In genomic region chr6:112397351-112397750, GRCm38 (mm10) we compare ENCODE assay signal across 34 mouse cellular contexts. TPM values are rescaled to one million over a fixed set of nuclear protein-coding genes. Genes with fewer than 3 reads are reported as not detected.
DNase-seq lines count a peak whose midpoint lies in the region; ATAC-seq and TF ChIP-seq lines count a peak whose summit lies in the region.
"Had no signal": no experiment of that assay in that cellular context is flagged by ENCODE, and none has a peak within 500 bp of the region (broad histone marks: within the 10 kb centered on the region; RNA-seq: fewer than 3 reads in every experiment).

No protein-coding gene starts in this region.

- H3K4me3 ChIP-seq in liver, embryonic 11.5 days (ENCODE audit: low read depth, low read length), result no peak overlapping the region
- no peak overlapping the region for H3K4me3 ChIP-seq in liver, postnatal 0 days (ENCODE audit: low read depth, low read length)
- H3K4me3 ChIP-seq in left cerebral cortex, adult 2 months, result no peak overlapping the region
- H3K4me3 ChIP-seq: embryonic facial prominence, embryonic 13.5 days; erythroblast, embryonic 14.5 days; forebrain, embryonic 12.5 days; hindbrain, embryonic 10.5 days; intestine, embryonic 15.5 days; layer of hippocampus, adult 2 months; limb, embryonic 12.5 days; lung, embryonic 15.5 days; midbrain, embryonic 15.5 days had no signal

- H3K9ac ChIP-seq in liver, embryonic 11.5 days (ENCODE audit: low read depth, low read length), result no peak overlapping the region
- H3K9ac ChIP-seq in liver, postnatal 0 days (replicated peaks), result no peak overlapping the region
- H3K9ac ChIP-seq: embryonic facial prominence, embryonic 13.5 days; forebrain, embryonic 12.5 days; intestine, embryonic 15.5 days; limb, embryonic 12.5 days; liver, embryonic 14.5 days; lung, embryonic 15.5 days; midbrain, embryonic 15.5 days had no signal

- WGBS in liver, embryonic 11.5 days, result 35% methylated on average over 3 of the region's 3 CpGs
- 45% methylated on average over 3 of the region's 3 CpGs for WGBS in liver, postnatal 0 days (ENCODE audit: insufficient replicate concordance)

- no peaks in the 10 kb centered on the region for H3K4me1 ChIP-seq in liver, embryonic 11.5 days (replicated peaks; ENCODE audit: control insufficient read depth, insufficient read depth, low read length)
- H3K4me1 ChIP-seq in liver, postnatal 0 days (ENCODE audit: insufficient read depth), result no peaks in the 10 kb centered on the region
- H3K4me1 ChIP-seq: embryonic facial prominence, embryonic 13.5 days; forebrain, embryonic 12.5 days; hindbrain, embryonic 10.5 days; intestine, embryonic 15.5 days; limb, embryonic 12.5 days; midbrain, embryonic 15.5 days had no signal

- ATAC-seq in liver, embryonic 11.5 days (replicated peaks; ENCODE audit: low FRiP score), result 0 out of 2 replicates have a peak, but pooled peaks have one; percentile 29
- ATAC-seq in liver, postnatal 0 days, result no peak
- 0 out of 2 replicates have a peak, but pooled peaks have one; percentile 16 for ATAC-seq in common myeloid progenitor, adult 5-6 weeks (replicated peaks; ENCODE audit: low read depth, poor library complexity, severe bottlenecking)
- ATAC-seq: hindbrain, embryonic 16.5 days; intestine, embryonic 15.5 days; midbrain, embryonic 15.5 days; Patski had no signal

- no peaks in the 10 kb centered on the region for H3K36me3 ChIP-seq in liver, embryonic 11.5 days (ENCODE audit: control insufficient read depth, insufficient read depth, low read length)
- H3K36me3 ChIP-seq in liver, postnatal 0 days (replicated peaks; ENCODE audit: insufficient read depth, low read length), result no peaks in the 10 kb centered on the region
- H3K36me3 ChIP-seq: embryonic facial prominence, embryonic 13.5 days; forebrain, embryonic 12.5 days; G1E; hindbrain, embryonic 10.5 days; intestine, embryonic 15.5 days; limb, embryonic 12.5 days; lung, embryonic 15.5 days; midbrain, embryonic 15.5 days had no signal

- DNase-seq in liver, embryonic 11.5 days (ENCODE audit: low spot score), result no peak
- DNase-seq in liver, postnatal 0 days, result no peak
- DNase-seq in 416B (ENCODE audit: low read depth), result peak; percentile 67
- peak; percentile 93 for DNase-seq in adrenal gland, adult 2 months
- no peak for DNase-seq in neural tube, embryonic 10.5 days (ENCODE audit: extremely low spot score, low spot score)
- no peak for DNase-seq in left cerebral cortex, adult 2 months (ENCODE audit: extremely low spot score in 1 of 2, low spot score in 2 of 2)
- DNase-seq: B cell, adult 2 months; cerebellum, adult 2 months; cerebellum, postnatal 25 days; embryo, embryonic 11 days; kidney, adult 8-10 months; kidney, postnatal 10 days; layer of hippocampus, postnatal 36 days; lung, postnatal 36 days; right cerebral cortex, postnatal 14 days; thymus, adult 18-20 months had no signal

- intact Hi-C loops in left cerebral cortex, adult 2 months (cut with DNase I), result no loop called here

- TF ChIP-seq CTCF in liver, postnatal 0 days (IDR thresholded peaks at IDR 0.05; ENCODE audit: low read depth), result no peak
- TF ChIP-seq CTCF in left cerebral cortex, adult 2 months (IDR thresholded peaks at IDR 0.05), result no peak

- no peak for TF ChIP-seq EP300 in liver, postnatal 0 days (IDR thresholded peaks at IDR 0.05; ENCODE audit: low read depth)

- no peak overlapping the region for H3K27ac ChIP-seq in liver, embryonic 11.5 days (ENCODE audit: low read depth, low read length)
- H3K27ac ChIP-seq in liver, postnatal 0 days (ENCODE audit: low read depth), result no peak overlapping the region
- H3K27ac ChIP-seq in left cerebral cortex, adult 2 months, result no peak overlapping the region
- H3K27ac ChIP-seq: embryonic facial prominence, embryonic 13.5 days; forebrain, embryonic 12.5 days; hindbrain, embryonic 10.5 days; intestine, embryonic 15.5 days; layer of hippocampus, adult 2 months; limb, embryonic 12.5 days; liver, embryonic 14.5 days; lung, embryonic 15.5 days; midbrain, embryonic 15.5 days had no signal

- no peaks in the 10 kb centered on the region for H3K27me3 ChIP-seq in liver, embryonic 11.5 days (replicated peaks; ENCODE audit: control insufficient read depth, insufficient read depth, low read length)
- no peaks in the 10 kb centered on the region for H3K27me3 ChIP-seq in liver, postnatal 0 days (ENCODE audit: insufficient read depth, low read length)
- H3K27me3 ChIP-seq: embryonic facial prominence, embryonic 13.5 days; forebrain, embryonic 12.5 days; intestine, embryonic 15.5 days; limb, embryonic 12.5 days; lung, embryonic 15.5 days; midbrain, embryonic 15.5 days had no signal

- H3K4me2 ChIP-seq in liver, embryonic 11.5 days, result no peak overlapping the region
- H3K4me2 ChIP-seq in liver, postnatal 0 days (ENCODE audit: low read depth, low read length), result no peak overlapping the region
- H3K4me2 ChIP-seq: embryonic facial prominence, embryonic 13.5 days; forebrain, embryonic 12.5 days; heart, embryonic 11.5 days; intestine, embryonic 15.5 days; limb, embryonic 12.5 days; lung, embryonic 15.5 days; midbrain, embryonic 15.5 days had no signal

- H3K9me3 ChIP-seq in liver, embryonic 11.5 days (ENCODE audit: control insufficient read depth, low read length), result no peaks in the 10 kb centered on the region
- no peaks in the 10 kb centered on the region for H3K9me3 ChIP-seq in liver, postnatal 0 days (ENCODE audit: low read length)
- H3K9me3 ChIP-seq: embryonic facial prominence, embryonic 13.5 days; forebrain, embryonic 12.5 days; intestine, embryonic 15.5 days; limb, embryonic 12.5 days; lung, embryonic 15.5 days; midbrain, embryonic 15.5 days had no signal

RNA-seq across cellular contexts. Expression of gene Ssu2, which starts 9.5 kb away (rescaled TPM):
- polyA plus RNA-seq in liver, embryonic 11.5 days (2014; fragmentation: Nextera tagmentation; extraction: Ambion mirVana), result 0.13 and 0.49 TPM in 2 replicates
- 0.08 TPM in 1 of 2 replicates, not detected in the other for polyA plus RNA-seq in liver, postnatal 0 days (2015; fragmentation: Nextera tagmentation; extraction: Ambion mirVana)
- total RNA-seq in adrenal gland, adult 2 months (2021), result 10 to 100 TPM in 1 of 2 experiments, under 1 TPM in 1; 0.59 to 27.0 TPM
- 29.5 and 47.1 TPM in 2 replicates for polyA plus RNA-seq in adrenal gland, adult 2 months (2012; rRNA removed)
- total RNA-seq in common myeloid progenitor, adult 5-6 weeks (2017), result not detected in 2 replicates
- total RNA-seq in left cerebral cortex, adult 2 months (2021), result under 1 TPM in 1 of 2 experiments, not detected in 1; 0.34 TPM
- total RNA-seq: CH12.LX; G1E; granulocyte monocyte progenitor cell, adult 5-6 weeks had no signal
- polyA plus RNA-seq: erythroblast, embryonic 14.5 days; G1E; neural tube, embryonic 14.5 days; Patski had no signal

Comparison
In these comparisons a context has a peak if more than half of its experiments do, and no peak if none do; other contexts are left out.
1. DNase-seq: peak in 416B (single experiment) and adrenal gland, adult 2 months (single experiment); none in liver, embryonic 11.5 days (single experiment), liver, postnatal 0 days (single experiment), neural tube, embryonic 10.5 days (single experiment) and left cerebral cortex, adult 2 months (0 of 2).